Mouse (Mus musculus) lung, adult 2 months (tissue): ENCODE results near the gene Slc25a38. TPM values are rescaled to one million over a fixed set of nuclear protein-coding genes. Genes with fewer than 3 reads are reported as not detected.
"Not testable (repeated sequence)": the region's sequence is repeated elsewhere in the genome, so short reads cannot be mapped to it uniquely, and the experiment has no call there.

Experiments
- DNase-seq: peaks from one replicate; pipeline ENCODE4 v3.0.0; 2022
- H3K4me1 ChIP-seq: fragments of 200-500 bp; 2 replicates; pipeline ENCODE4 v1.6.1; 2011; ENCODE audit warnings: low read length; ENCODE audit not compliant: control insufficient read depth, insufficient read depth
- H3K4me3 ChIP-seq: fragments of 200-500 bp; replicated peaks from 2 replicates; pipeline ENCODE3; 2011; ENCODE audit warnings: low read depth, mild to moderate bottlenecking, control low read depth, low read length; ENCODE audit errors: extremely low read depth
- CTCF ChIP-seq: fragments of 200-500 bp; IDR thresholded peaks from 2 replicates; pipeline ENCODE4 v1.5.1; 2011; ENCODE audit warnings: mild to moderate bottlenecking, low read length, control low read depth; ENCODE audit not compliant: insufficient read depth
- POLR2A ChIP-seq: fragments of 200-500 bp; IDR thresholded peaks from 2 replicates; pipeline ENCODE4 v1.6.1; 2011; ENCODE audit warnings: low read depth, mild to moderate bottlenecking, control low read depth, low read length, borderline replicate concordance; ENCODE audit errors: extremely low read depth
- WGBS: fragments of 180-500 bp; shearing (Covaris S2); methylation state at CpG from one replicate; pipeline ENCODE4 v1.1.7; 2018; 5-methylcytosine and 5-hydroxymethylcytosine counted together
- polyA plus RNA-seq: library from polyadenylated mRNA; depleted of rRNA; stranded (reverse); fragments of >200 nt; gene quantifications from 2 replicates; pipeline ENCODE4 v1.2.3, GENCODE M21; 2012

Slc25a38 gene
- polyA plus RNA-seq, 1 experiment, result 41.9 TPM

- H3K4me3 ChIP-seq, result no peak overlapping the region
- no peak for TF ChIP-seq CTCF
- TF ChIP-seq POLR2A, result no peak
- DNase-seq, result no peak
- WGBS, result 38% methylated on average over 7 of the region's 7 CpGs
- no peaks in the 10 kb centered on the region for H3K4me1 ChIP-seq
These were observed 14.3 kb upstream of the Slc25a38 start for GRCm38 (mm10) chr9:120095886-120096285.

DNA sequence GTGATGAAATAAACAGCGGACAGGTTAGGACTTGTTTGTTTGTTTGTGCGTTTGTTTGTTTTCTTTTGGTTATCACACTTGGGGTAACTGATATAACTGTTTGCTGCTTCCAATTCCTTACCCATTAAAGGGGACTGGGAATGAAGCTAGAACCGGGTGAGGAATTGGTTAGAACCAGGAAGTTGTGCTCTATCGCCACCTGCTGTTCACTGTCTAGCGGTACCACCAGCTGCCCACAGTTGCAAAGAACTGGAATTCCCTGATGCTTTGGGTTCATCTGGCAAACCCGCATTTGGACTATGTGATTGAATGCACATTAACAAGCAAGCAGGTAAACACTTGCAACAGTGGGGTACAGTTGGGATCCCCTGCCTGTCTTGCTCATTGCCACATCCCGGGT is 11.5 kb upstream of the Slc25a38 start:
- TF ChIP-seq POLR2A, result no peak
- peak; percentile 89 for TF ChIP-seq CTCF
- WGBS, result 19% methylated on average over 7 of the region's 7 CpGs
- Histone ChIP-seq H3K4me3 (no peak overlapping the region), H3K4me1 (no peaks in the 10 kb centered on the region)
- peak; percentile 52 for DNase-seq

GRCm38 (mm10) chr9:120099304-120099703 is 10.9 kb upstream of the Slc25a38 start:
- TF ChIP-seq CTCF (no peak), POLR2A (no peak)
- no peak for DNase-seq
- H3K4me3 ChIP-seq, result no peak overlapping the region
- no peaks in the 10 kb centered on the region for H3K4me1 ChIP-seq
- WGBS, result 84% methylated on average over 8 of the region's 8 CpGs

GRCm38 (mm10) chr9:120101165-120101564 is 9.0 kb upstream of the Slc25a38 start:
- 95% methylated on average over 2 of the region's 2 CpGs for WGBS
- no peak overlapping the region for H3K4me3 ChIP-seq
- no peak for DNase-seq
- TF ChIP-seq POLR2A (no peak), CTCF (no peak)
- H3K4me1 ChIP-seq, result no peaks in the 10 kb centered on the region

DNA sequence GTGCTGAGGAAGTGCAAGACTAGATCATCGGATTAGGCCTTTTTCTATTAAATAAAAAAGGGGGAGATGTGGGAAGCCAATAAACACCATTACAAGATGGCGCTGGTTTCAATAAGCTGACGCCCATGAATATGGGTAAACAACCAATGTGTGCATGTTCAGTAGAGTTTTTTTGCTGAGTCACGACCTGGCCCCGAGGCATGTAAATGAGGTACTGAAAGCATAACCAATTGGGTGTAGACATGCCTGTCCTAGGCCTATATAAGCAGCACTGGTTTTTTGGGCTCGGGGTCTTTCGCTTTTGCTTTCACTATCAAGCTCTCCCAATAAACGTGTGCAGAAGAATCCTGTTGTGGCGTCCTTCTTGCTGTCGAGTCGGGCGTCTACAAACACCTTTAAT is 1.2 kb upstream of the Slc25a38 start:
- DNase-seq, H3K4me3 ChIP-seq, H3K4me1 ChIP-seq: not testable (repeated sequence)
- WGBS, result 92% methylated on average over 12 of the region's 12 CpGs

DNA sequence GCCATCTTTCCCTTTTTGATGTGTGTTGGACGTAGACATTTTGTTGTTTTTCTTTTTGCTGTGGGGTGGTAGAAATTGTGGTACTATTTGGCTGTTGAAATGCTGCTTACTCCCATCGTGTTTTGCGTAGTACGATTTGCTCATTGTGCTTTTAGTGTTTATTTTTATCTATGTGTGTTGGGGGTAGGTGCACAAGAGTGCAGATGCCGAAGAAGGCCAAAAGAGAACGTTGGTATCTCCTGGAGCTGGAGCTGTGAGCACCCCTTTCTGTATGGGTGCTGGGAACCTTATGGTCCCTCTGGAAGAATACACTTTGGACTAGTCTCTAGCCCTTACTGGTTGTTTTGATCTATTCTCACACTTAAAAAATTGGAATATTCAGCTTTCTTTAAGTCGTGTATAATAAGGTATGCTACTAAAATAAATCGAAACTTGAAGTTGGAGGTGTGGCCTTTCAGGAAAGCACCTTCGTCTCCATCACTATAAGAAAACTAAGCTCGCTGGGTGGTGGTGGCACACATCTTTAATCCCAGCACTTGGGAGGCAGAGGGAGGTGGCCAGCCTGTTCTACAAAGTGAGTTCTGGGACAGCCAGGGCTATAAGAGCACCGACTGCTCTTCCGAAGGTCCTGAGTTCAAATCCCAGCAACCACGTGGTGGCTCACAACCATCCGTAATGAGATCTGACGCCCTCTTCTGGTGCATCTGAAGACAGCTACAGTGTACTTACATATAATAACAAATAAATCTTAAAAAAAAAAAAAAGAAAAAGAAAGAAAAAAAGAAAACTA is 1.2 kb downstream of the Slc25a38 start:
- Histone ChIP-seq H3K4me3 (peak overlapping the region; percentile 13), H3K4me1 (no peaks in the 10 kb centered on the region)
- no peak for DNase-seq
- TF ChIP-seq POLR2A, result no peak
- TF ChIP-seq CTCF, result no peak
- WGBS, result 65% methylated on average over 15 of the region's 15 CpGs

DNA sequence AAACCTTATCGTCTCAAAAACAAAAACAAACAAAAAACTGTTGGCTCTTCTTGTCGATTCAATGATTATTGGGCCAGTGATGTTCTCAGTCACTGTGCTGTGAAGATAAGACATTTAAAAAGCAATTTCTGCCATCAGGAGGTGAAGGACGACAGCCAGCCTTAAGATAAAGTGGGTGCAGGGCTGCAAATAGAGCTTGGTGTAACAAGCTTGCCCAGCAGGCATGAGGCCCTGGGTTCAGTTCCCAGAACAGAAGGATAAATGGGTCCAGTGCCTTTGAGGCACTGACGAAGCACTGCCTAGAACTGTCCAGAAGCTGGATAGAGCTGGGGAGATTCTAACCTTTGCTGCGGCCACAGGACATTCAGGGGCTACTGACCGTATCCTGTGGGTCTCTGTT is 2.3 kb downstream of the Slc25a38 start:
- Histone ChIP-seq H3K4me1 (no peaks in the 10 kb centered on the region), H3K4me3 (no peak overlapping the region)
- TF ChIP-seq POLR2A (no peak), CTCF (no peak)
- no peak for DNase-seq
- WGBS, result 89% methylated on average over 6 of the region's 6 CpGs

- no peaks in the 10 kb centered on the region for H3K4me1 ChIP-seq
- DNase-seq, result no peak
- TF ChIP-seq POLR2A, result no peak
- no peak overlapping the region for H3K4me3 ChIP-seq
- WGBS, result 94% methylated on average over 7 of the region's 7 CpGs
These were observed 3.3 kb downstream of the Slc25a38 start for GRCm38 (mm10) chr9:120113456-120113855.

GRCm38 (mm10) chr9:120114051-120114788 is 4.0 kb downstream of the Slc25a38 start:
- DNase-seq, result no peak
- TF ChIP-seq POLR2A, result no peak
- WGBS, result 83% methylated on average over 17 of the region's 17 CpGs
- no peak overlapping the region for H3K4me3 ChIP-seq
- no peaks in the 10 kb centered on the region for H3K4me1 ChIP-seq

- Histone ChIP-seq H3K4me3 (no peak overlapping the region), H3K4me1 (no peaks in the 10 kb centered on the region)
- no peak for DNase-seq
- TF ChIP-seq CTCF (no peak), POLR2A (no peak)
- 92% methylated on average over 2 of the region's 2 CpGs for whole genome bisulfite sequencing
These were observed 4.6 kb downstream of the Slc25a38 start for GRCm38 (mm10) chr9:120114789-120115151.
